Mouse (Mus musculus): Measurements from ENCODE around the gene Cwc27.

Cwc27 gene

DNA sequence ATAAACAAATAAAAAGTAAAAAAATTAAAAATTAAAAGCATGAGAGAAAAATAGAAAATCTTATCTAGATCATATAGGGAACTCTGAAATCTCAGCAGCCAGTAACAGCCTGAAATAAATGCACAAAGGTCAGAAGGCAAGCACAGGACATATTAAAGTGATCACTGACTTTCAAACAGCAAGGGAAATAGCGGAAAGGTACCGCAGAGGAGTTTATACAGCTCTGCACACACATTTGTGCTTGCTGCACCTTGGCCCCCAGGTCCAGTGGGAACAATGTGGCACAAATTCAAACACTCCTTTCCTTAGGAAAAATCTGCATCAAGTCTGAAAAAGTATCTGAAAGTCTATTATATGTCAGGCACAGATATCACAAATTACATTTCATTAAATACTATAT lies 166.3 kb downstream of the Cwc27 start:
- intact Hi-C loops (cut with DNase I): no loop called here

- intact Hi-C loops (cut with DNase I): no loop called here
Measured at GRCm38 (mm10) chr13:104650145-104650544, 166.8 kb downstream of the Cwc27 start.

GRCm38 (mm10) chr13:104645778-104646425 lies 171.0 kb downstream of the Cwc27 start:
- intact Hi-C loops (cut with DNase I): no loop called here

GRCm38 (mm10) chr13:104644185-104644584 lies 172.8 kb downstream of the Cwc27 start:
- intact Hi-C loops (cut with DNase I): no loop called here

- intact Hi-C loops (cut with DNase I): no loop called here
Measured at GRCm38 (mm10) chr13:104640694-104641454, 176.1 kb downstream of the Cwc27 start.

DNA sequence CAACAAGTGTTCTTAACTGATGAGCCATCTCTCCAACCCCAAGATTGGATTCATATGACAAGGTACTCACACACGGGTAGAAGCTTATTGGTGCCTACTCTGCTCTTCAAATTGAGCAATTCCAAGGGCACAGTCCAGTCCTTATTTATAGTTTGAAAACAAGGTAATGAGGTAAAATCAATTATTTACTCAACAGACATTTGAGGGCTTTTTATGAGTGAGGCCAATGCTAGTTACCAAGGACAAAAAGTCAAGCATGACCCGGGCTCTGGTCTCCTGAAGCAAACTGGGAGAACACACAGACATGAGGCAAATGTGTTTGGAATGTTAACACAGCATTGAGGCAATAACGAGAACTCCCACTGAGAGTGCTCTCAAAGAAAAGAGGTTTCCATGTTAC lies 178.0 kb downstream of the Cwc27 start:
- intact Hi-C loops (cut with DNase I): no loop called here

GRCm38 (mm10) chr13:104635965-104636462 lies 180.9 kb downstream of the Cwc27 start:
- intact Hi-C loops (cut with DNase I): no loop called here

- intact Hi-C loops (cut with DNase I): no loop called here
Measured at GRCm38 (mm10) chr13:104634708-104635107, 182.2 kb downstream of the Cwc27 start.

DNA sequence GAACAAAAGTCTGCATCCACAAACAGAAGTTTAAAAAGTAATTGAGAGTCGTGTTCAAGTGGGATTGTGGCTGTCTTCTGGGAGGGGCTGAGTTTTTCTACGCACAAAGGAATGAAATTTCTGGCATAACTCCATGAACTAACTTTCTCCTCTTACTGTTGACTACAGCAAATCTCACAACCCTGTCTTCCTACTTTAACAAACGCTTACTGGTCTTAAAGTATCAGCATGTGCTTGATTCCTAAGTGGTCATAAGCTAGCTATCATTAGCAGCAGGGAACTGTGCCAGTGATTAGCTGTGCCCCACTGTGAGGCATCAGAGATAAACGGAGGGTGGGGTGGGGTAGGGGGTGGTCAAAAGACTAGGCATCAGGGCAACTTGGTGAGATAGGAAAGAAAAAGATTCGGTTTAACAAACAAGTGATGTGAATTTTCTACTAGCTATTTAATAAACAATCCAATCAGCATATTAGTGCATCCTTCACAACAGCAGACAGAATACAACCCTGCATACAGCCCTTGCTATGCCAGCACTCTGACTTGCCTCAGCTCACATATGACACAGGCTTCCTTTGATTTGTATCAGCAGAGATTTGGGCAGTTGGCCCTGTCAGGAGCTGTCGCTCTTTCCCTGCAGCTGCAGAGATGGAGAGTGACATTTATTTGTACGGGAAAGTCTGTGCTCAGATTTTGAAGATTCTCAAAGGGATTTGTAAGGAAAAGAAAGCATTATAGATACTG lies 184.3 kb downstream of the Cwc27 start:
- intact Hi-C loops (cut with DNase I): no loop called here

DNA sequence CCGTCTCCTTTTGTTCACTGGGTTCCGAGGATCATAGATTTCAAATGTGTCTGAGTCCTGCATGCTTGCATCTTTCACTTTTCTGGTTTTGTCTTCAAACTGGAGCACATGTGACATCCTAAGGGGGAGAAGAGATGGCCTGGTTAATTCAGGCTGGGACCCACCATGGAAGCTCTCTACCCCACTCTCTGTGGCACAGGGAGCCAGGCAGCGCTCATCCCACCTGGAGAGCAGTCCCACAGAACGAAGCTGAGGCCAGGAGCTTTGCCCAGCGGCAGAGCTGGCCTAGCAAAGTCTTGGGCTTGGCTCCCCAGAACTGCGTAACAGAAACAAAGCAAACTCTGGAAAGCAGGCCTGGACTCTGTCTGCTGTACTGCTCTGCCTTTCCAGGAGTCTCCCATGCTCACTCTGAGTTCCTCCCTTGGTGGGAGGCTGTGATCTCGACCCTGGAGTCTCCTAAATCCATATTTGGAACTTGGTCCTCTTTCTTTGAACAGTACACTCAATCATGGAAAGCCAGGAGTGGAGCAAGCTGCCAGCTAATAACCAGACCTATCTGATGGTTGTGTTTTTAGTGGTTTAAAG lies 185.2 kb downstream of the Cwc27 start:
- intact Hi-C loops (cut with DNase I): no loop called here

GRCm38 (mm10) chr13:104630808-104631207 lies 186.1 kb downstream of the Cwc27 start:
- intact Hi-C loops (cut with DNase I): no loop called here

GRCm38 (mm10) chr13:104629621-104630020 lies 187.3 kb downstream of the Cwc27 start:
- intact Hi-C loops (cut with DNase I): no loop called here

DNA sequence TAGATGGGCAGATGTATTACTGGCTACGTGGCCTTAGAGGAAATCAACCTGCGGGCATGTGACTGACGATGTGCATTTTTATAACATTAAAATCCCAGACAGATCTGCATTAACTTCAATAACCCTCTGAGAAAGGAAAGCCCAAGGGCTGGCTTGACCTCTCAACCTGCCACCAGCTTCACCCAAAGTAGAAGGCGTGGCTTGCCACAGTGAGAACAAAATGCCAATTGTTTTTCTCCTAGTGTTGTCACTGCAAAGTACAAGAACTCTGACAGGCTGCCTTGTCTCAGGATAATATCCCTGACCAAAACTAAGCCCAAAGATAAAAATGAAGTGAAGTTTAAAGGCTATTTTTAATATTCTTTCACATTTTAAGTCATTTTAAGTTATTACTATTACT lies 188.9 kb downstream of the Cwc27 start:
- intact Hi-C loops (cut with DNase I): no loop called here

DNA sequence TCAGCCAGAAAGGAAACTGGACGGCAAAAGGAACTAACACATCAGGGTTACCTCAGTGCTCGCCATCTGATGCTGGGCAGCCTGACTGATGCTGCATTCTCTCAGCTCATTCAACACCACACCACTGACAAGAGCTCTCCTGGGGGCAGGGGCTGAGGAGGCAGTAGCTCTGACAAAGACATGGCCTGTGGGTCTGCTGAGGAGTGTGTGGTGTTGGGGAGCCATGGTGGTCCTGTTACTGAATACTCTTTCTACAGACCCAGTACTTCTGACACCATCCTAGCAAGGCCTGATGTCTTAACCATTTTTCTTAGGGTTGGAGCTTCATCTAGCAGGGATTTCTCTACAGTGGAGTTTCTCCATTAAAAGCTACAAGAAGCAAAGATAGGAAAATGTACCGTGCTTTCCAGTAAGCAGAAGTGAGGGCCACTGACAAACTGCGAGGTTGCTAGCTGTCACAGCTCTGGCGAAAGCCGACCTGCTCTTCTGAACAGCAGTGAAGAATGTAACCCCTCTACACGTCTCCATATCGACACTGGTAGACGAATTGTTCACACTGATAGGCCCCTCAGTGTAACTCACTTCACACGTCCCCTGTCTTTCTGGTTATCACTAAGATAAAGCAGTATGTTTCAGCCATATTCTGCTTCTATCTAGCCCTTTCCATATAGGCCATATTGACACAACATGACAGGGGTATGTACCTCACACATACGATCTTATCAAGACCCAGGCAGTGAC lies 189.6 kb downstream of the Cwc27 start:
- intact Hi-C loops (cut with DNase I): no loop called here

DNA sequence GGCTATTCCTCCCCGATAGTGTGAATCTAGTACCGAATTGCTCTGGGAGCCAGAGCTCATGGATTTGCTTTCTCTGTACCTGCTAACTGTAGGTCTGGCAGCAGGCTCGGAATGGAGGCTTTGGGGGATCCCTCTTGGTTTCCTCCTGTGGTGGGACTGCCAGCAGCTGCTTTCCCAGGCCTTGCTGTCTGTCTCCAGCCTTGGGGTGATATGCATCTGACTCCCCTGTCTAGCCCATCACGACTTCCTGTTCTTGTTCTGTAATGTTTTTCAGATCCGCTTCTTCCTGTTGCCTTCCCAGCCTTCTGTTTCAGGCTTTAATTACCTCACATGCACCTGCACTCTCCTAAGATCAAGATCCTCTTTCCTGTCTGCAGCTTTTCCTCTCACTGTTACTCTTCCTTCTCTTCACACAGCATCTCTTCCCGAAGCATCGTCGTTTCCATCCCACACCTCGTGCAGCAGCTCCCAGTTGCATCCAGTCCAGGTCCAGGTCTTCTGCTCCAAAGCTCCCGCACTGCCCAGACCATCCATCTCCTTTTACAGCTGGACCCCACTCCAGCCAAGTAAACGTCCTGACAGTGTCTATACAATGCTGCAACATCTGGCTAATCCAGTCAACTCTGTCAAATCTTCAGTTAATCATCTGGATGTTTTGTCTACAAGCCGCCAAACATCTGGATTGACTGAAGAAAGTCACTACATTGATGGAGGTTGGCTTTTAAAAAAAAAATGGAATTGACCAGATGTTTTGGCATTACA lies 193.6 kb downstream of the Cwc27 start:
- intact Hi-C loops (cut with DNase I): no loop called here

DNA sequence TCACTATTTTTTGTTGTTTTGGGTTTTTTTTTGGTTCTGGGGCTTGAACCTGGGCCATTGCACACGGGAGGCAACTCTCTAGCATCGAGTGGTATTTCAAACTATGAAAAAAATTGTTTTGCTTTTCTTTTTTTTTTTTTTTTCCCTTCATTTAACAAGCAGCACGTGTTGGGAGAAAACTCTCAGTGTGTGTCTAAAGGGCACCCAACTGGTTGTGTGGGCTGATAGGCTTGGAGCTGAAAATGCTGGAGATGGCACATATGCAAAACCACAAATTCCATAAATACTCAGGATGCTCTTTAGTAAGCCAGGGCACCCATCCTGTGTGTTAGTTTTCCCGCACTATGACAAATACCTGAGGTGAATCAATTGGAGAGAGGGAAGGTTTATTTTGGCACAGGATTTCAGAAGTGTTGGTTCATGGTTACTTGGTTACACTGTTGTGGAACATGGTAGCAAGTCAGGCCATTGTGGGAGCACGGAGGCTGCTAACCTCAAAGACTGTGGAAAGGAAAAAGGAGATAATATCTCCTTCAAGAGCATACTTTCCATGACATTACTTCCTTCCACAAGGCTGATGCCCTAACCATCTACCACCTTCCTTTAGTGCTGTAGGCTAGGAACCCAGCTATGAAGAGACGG lies 194.7 kb downstream of the Cwc27 start:
- intact Hi-C loops (cut with DNase I): no loop called here

- intact Hi-C loops (cut with DNase I): no loop called here
Measured at GRCm38 (mm10) chr13:104620423-104620822, 196.5 kb downstream of the Cwc27 start.

DNA sequence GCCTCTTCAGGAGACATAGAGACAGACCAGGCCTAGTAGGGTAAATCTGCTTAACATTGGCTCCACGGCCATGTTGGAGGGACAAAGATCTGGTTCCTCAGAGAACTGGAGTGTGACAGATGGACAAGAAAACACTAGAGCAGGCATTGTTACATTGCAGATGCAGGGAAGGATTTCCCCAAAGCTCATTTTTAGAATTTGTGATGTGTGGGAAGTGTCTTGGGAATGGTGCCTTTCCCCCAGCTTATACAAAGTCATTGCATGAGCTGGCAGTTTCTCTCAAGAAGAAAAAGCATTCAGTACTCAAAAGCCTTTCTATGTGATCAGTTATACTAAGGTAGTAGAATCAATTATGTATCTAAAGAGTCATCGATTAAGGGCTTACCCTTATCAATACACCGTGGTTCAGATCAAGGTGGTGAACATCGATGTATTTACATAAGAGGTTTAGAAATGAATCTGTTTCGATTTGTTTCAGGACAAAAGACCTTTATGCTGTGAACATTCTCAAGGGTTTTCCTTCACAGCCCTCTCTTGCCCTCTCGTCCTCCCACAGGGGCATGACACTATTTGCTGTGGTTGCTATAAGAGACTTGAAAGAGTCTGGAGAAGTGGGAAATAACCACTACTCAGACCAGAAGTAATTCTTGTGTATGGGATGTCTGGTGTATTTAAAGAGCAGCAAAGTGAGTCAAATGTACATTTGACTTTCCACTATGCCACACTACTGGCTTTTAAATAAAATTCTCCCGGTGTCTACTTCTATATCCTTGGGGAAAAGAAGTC lies 197.2 kb downstream of the Cwc27 start:
- intact Hi-C loops (cut with DNase I): no loop called here

DNA sequence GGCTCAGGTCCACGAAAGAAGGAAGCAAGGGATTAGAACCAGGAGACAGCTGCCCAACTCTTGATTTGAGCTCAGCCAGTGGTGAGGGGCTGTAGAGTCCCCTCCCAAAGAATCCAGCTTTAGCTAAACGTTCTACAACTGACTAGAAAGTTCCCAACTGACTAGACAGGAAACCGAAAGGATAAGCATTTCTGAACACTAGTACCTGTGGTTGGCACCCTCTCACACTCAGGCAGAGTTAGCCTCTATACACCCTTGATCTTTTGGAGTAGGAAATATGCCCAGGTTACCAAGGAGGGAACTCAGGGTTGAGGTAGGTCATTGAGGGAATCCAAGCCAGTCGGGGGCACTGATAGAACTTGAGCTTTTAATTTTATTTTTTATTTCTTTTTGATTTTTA lies 199.7 kb downstream of the Cwc27 start:
- intact Hi-C loops (cut with DNase I): no loop called here
